Mouse (Mus musculus) neural tube, embryonic 11.5 days (tissue): ENCODE results near the gene Zfp987. TPM values are rescaled to one million over a fixed set of nuclear protein-coding genes. Genes with fewer than 3 reads are reported as not detected.
"Not testable (repeated sequence)": the region's sequence is repeated elsewhere in the genome, so short reads cannot be mapped to it uniquely, and the experiment has no call there.

Experiments used
- ATAC-seq: fragments of 200-750 bp; cut with Nextera tagmentation; 2 replicates; pipeline ENCODE4 v1.8.0; 2017; ENCODE audit warnings: moderate number of reproducible peaks, mild to moderate bottlenecking, moderate TSS enrichment, moderate library complexity; ENCODE audit not compliant: insufficient read depth, low FRiP score, low TSS enrichment
- DNase-seq: peaks from one replicate; pipeline ENCODE4 v3.0.0-alpha.2; 2015; ENCODE audit warnings: low spot score
- H3K27ac ChIP-seq: fragments of 300-500 bp; sonication (generic); 2 replicates; pipeline ENCODE4 v1.5.1; 2014; ENCODE audit warnings: low read depth, mild to moderate bottlenecking, low read length
- H3K27me3 ChIP-seq: fragments of 300-500 bp; sonication (generic); 2 replicates; pipeline ENCODE4 v1.6.1; 2014; ENCODE audit warnings: mild to moderate bottlenecking, low read length, mixed read lengths; ENCODE audit not compliant: control insufficient read depth, insufficient read depth
- H3K36me3 ChIP-seq: fragments of 300-500 bp; sonication (generic); 2 replicates; pipeline ENCODE4 v1.6.1; 2014; ENCODE audit warnings: mild to moderate bottlenecking, low read length, moderate library complexity, mixed read lengths; ENCODE audit not compliant: control insufficient read depth, insufficient read depth
- H3K4me1 ChIP-seq: fragments of 300-500 bp; sonication (generic); 2 replicates; pipeline ENCODE4 v1.6.1; 2014; ENCODE audit warnings: low read length, mixed read lengths; ENCODE audit not compliant: control insufficient read depth, insufficient read depth
- H3K4me2 ChIP-seq: fragments of 300-500 bp; sonication (generic); 2 replicates; pipeline ENCODE4 v1.6.1; 2014; ENCODE audit warnings: low read depth, mild to moderate bottlenecking, moderate library complexity
- H3K4me3 ChIP-seq: fragments of 300-500 bp; sonication (generic); 2 replicates; pipeline ENCODE4 v1.5.1; 2014; ENCODE audit warnings: low read depth, low read length
- H3K9ac ChIP-seq: fragments of 300-500 bp; sonication (generic); 2 replicates; pipeline ENCODE4 v1.6.1; 2014; ENCODE audit warnings: mild to moderate bottlenecking, low read length
- H3K9me3 ChIP-seq: fragments of 300-500 bp; sonication (generic); 2 replicates; pipeline ENCODE4 v1.6.1; 2016; ENCODE audit warnings: low read length; ENCODE audit not compliant: control insufficient read depth
- WGBS: fragments of 180-500 bp; shearing (Covaris S2); extraction: QIAGEN DNeasy Blood & Tissue Kit; methylation state at CpG from one replicate; pipeline ENCODE4 v1.1.7; 2014; 5-methylcytosine and 5-hydroxymethylcytosine counted together
- polyA plus RNA-seq: library from polyadenylated mRNA; unstranded; fragments of >200 nt; fragmentation: Nextera tagmentation; extraction: Ambion mirVana; gene quantifications from 2 replicates; pipeline ENCODE4 v1.2.1, GENCODE M21; 2014

Gene Zfp987
- polyA plus RNA-seq: not detected in 2 replicates

DNA sequence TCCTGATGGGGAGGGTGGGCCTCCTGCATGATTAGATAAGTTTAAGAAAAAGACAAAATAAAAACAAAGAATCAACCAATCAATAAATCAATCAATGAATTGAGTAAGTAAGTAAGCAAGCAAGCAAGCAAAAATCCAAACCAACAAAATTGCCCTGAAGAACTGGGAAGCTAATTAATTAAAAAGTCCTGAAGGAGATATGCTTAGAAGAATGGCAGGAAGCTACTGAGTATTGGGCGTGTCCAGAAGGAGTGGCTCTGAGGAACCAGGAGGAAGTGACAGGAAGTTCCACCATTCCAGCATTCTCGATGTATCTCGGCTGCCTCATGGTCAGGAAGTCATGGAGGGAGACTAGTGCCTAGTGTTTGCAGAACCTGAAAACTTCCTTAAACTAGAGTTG, at the start of gene Zfp987:
Zfp987 (plus strand) TSS at position 301 of the 400 bp plus-strand sequence.
- WGBS: 92% methylated on average over 2 of the region's 3 CpGs
- H3K9me3 ChIP-seq, ATAC-seq, H3K4me3 ChIP-seq, H3K4me1 ChIP-seq, H3K27me3 ChIP-seq, H3K27ac ChIP-seq, H3K4me2 ChIP-seq, H3K36me3 ChIP-seq, H3K9ac ChIP-seq, DNase-seq: not testable (repeated sequence)

DNA sequence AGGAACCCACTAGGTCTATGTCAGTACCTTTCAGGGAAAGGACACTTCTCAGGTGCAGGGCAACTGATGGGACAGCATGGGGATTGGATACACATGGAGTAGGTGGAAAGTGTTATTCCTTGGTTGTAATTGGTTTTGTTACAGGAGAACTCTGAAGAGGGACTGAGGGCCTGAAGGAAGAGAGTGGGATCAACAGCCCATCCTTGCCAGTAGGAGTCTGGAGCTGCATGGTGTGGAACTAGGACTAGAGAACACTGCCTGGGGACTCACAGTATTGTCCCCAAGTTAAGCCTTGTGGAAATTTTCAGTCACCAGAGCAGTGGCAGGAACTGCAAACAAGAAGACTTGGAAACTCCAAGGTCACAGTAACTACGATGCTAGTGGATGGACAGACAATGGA, 44.6 kb upstream of the Zfp987 start:
- DNase-seq, H3K36me3 ChIP-seq, H3K27me3 ChIP-seq, ATAC-seq, H3K4me2 ChIP-seq, H3K9ac ChIP-seq, H3K4me3 ChIP-seq, H3K27ac ChIP-seq, H3K4me1 ChIP-seq, H3K9me3 ChIP-seq: not testable (repeated sequence)
- WGBS: 96% methylated on average over 1 of the region's 1 CpGs

DNA sequence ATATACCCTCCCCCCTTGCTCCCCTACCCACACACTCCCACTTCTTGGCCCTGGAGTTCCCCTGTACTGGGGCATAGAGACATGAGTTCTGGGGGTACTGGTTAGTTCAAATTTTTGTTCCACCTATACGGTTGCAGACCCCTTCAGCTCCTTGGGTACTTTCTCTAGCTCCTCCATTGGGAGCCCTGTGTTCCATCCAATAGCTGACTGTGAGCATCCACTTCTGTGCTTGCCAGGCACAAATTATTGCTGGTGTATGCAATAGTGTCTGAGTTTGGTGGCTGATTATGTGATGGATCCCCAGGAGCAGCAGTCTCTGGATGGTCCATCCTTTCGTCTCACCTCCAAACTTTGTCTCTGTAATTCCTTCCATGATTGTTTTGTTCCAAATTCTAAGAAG, 43.7 kb upstream of the Zfp987 start:
- not testable (repeated sequence) for DNase-seq, H3K4me1 ChIP-seq, H3K4me2 ChIP-seq, H3K27ac ChIP-seq, H3K36me3 ChIP-seq, H3K9ac ChIP-seq, H3K9me3 ChIP-seq, ATAC-seq, H3K4me3 ChIP-seq, H3K27me3 ChIP-seq
- WGBS: 85% methylated on average over 2 of the region's 2 CpGs

DNA sequence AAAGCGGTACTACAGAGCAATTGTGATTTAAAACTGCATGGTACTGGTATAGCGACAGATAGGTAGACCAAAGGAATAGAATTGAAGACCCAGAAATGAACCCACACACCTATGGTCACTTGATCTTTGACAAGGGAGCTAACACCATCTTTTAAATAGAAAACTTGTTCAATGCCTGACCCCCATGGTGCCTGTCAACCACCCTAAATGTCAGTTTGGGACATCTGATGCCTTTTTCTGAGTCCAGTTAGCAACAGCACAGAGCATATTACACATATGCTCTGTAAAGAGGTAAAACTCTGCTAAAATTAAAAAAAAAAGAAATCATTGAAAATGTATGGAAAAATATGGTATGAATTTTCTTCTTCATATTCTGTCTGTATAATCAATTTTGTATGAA, 41.8 kb upstream of the Zfp987 start:
- Histone ChIP-seq H3K4me2 (no peak overlapping the region), H3K27ac (no peak overlapping the region), H3K27me3 (no peaks in the 10 kb centered on the region), H3K9ac (no peak overlapping the region), H3K9me3 (peaks cover 6% of the 10 kb centered on the region), H3K36me3 (no peaks in the 10 kb centered on the region), H3K4me3 (no peak overlapping the region), H3K4me1 (no peaks in the 10 kb centered on the region)
- ATAC-seq (no peak), DNase-seq (no peak)
- WGBS: 80% methylated on average over 2 of the region's 2 CpGs

DNA sequence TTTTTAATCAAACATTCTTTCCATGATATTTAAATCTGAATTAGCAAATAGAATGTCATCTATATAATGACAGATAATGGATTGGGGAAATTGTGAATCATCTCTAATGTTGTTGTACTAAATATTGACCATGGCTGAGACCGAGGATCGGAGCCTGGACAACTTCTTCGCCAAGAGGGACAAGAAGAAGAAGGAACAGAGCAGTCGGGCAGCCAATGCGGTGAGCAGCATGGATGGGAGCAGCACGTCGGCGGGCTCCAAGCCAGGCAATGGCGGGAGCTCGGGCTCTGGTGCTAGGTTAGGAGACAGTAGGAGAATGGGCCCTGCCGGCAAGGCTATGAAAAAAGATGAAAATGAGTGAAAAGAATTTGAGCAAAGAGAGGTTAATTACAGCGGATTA, 38.5 kb upstream of the Zfp987 start:
- H3K9me3 ChIP-seq, H3K4me2 ChIP-seq, H3K27me3 ChIP-seq, H3K9ac ChIP-seq, H3K4me3 ChIP-seq, DNase-seq, ATAC-seq, H3K27ac ChIP-seq, H3K4me1 ChIP-seq, H3K36me3 ChIP-seq: not testable (repeated sequence)
- WGBS: 93% methylated on average over 12 of the region's 12 CpGs

DNA sequence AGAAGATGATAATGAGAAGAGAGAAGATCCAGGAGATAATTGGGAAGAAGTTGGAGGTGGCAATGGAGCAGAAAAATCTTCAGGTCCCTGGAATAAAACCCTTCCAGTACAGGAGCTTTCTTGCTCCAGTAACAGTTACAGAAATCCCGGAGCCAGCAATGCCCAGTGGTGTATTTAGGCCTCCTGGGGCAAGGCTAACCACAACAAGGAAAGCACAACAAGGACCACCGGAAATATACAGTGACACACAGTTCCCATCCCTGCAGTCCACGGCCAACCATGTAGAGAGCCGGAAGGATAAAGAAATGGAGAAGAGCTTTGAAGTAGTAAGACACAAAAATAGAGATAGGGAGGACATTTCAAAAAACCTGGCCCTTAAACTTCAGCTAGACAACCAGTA, 38.0 kb upstream of the Zfp987 start:
- H3K27ac ChIP-seq, H3K9me3 ChIP-seq, H3K4me2 ChIP-seq, DNase-seq, H3K36me3 ChIP-seq, ATAC-seq, H3K4me1 ChIP-seq, H3K4me3 ChIP-seq, H3K27me3 ChIP-seq, H3K9ac ChIP-seq: not testable (repeated sequence)
- 87% methylated on average over 4 of the region's 4 CpGs for WGBS

DNA sequence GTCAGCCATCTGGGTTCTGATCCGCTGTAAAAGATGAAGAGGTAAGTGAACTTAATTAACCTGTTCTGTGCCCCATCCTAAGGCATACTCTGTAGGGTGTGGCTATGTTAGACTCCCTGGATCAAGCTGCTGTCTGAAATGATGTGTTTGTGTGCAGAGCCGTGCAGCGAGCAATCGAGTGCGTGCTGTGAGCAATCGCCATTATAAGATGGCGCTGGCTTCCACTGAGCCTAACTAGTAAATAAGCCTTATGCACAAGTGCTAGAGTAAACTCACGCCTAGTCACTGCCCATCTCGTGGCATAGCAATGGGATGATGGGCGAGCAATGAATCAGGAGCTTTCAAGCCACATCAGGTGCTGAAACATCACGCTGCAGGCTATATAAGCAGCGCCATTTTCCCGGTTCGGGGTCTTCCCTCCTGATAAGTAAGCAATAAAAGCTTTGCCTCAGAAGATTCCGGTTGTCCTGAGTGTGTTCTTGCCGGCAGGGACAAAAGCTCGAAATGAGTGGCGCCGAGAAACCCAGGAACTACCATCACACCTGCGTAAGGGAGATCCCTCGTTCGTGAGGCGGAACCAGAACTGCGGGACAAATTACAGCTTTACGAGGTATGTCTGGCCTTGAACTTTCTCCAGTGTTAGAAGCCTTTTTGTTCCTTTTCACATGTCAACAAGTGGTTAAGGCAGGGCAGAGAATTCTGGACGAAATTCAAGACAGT, 37.0 kb upstream of the Zfp987 start:
- not testable (repeated sequence) for H3K4me2 ChIP-seq, H3K9me3 ChIP-seq, DNase-seq, H3K4me1 ChIP-seq, H3K9ac ChIP-seq, H3K27me3 ChIP-seq, H3K27ac ChIP-seq, H3K36me3 ChIP-seq, ATAC-seq, H3K4me3 ChIP-seq
- WGBS: 91% methylated on average over 25 of the region's 26 CpGs

DNA sequence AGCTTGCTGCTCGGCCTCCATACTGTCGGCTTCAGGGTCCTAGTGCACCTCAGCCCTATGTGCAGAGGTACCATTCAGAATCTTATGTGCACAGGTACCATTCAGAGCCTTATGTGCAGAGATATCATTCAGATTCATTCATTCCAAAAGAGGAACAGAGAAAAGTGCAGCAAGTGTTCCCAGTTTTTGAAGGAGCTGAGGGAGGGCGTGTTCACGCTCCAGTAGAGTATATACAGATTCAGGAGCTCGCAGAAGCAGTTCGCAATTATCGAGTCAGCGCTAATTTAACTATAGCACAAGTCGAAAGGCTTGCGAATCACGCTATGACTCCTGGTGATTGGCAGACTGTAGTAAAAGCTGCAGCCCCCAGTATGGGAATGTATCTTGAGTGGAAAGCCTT, 36.0 kb upstream of the Zfp987 start:
- not testable (repeated sequence) for H3K27me3 ChIP-seq, H3K27ac ChIP-seq, H3K4me1 ChIP-seq, DNase-seq, H3K4me2 ChIP-seq, ATAC-seq, H3K4me3 ChIP-seq, H3K9me3 ChIP-seq, H3K36me3 ChIP-seq, H3K9ac ChIP-seq
- 93% methylated on average over 11 of the region's 11 CpGs for WGBS

DNA sequence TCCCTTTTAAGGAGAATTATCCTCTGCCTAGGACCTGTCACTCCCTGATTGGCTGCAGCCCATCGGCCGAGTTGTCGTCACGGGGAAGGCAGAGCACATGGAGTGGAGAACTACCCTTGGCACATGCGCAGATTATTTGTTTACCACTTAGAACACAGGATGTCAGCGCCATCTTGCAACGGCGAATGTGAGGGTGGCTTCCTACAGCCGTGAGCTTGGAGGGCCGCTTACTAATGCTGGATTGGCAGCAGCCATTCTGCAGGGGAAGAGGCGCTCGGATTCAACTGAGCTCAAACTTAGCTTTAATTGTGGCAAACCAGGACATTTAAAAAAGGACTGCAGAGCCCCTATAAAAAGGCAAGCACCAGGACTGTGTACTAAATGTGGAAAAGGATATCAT, 35.1 kb upstream of the Zfp987 start:
- not testable (repeated sequence) for H3K4me3 ChIP-seq, DNase-seq

More for the DNA sequence above, 35.1 kb upstream of the Zfp987 start:
- H3K36me3 ChIP-seq, H3K9ac ChIP-seq, H3K27ac ChIP-seq, H3K9me3 ChIP-seq, H3K4me1 ChIP-seq, ATAC-seq, H3K27me3 ChIP-seq, H3K4me2 ChIP-seq: not testable (repeated sequence)
- 89% methylated on average over 12 of the region's 12 CpGs for WGBS
